Mouse (Mus musculus) liver, postnatal 0 days (tissue): ENCODE measurements at regions not wholly inside any gene's neighbourhood (a gene's known extent, or its start where the extent isn't known, plus 50 kb on each side); places are given as distances from the start of the nearest gene placed in this dataset.

Experiments used
- ATAC-seq: fragments of 200-750 bp; cut with Nextera tagmentation; 2 replicates; pipeline ENCODE4 v1.8.0; 2017; ENCODE audit warnings: mild to moderate bottlenecking, moderate library complexity
- DNase-seq: peaks from one replicate; pipeline ENCODE4 v3.0.0-alpha.2; 2016
- H3K27ac ChIP-seq: fragments of 300-500 bp; sonication (generic); 2 replicates; pipeline ENCODE4 v1.5.1; 2014; ENCODE audit warnings: antibody characterized with exemption, moderate library complexity, mild to moderate bottlenecking, low read depth
- H3K27me3 ChIP-seq: fragments of 300-500 bp; sonication (generic); 2 replicates; pipeline ENCODE4 v1.6.1; 2014; ENCODE audit warnings: low read length, control low read depth, mixed read lengths; ENCODE audit not compliant: insufficient read depth
- H3K36me3 ChIP-seq: fragments of 300-500 bp; sonication (generic); replicated peaks from 2 replicates; pipeline ENCODE4 v1.6.1; 2014; ENCODE audit warnings: mild to moderate bottlenecking, control low read depth, low read length, moderate library complexity, mixed read lengths; ENCODE audit not compliant: insufficient read depth
- H3K4me1 ChIP-seq: fragments of 300-500 bp; sonication (generic); 2 replicates; pipeline ENCODE4 v1.6.1; 2014; ENCODE audit warnings: antibody characterized with exemption, mild to moderate bottlenecking, control low read depth; ENCODE audit not compliant: insufficient read depth
- H3K4me2 ChIP-seq: fragments of 300-500 bp; sonication (generic); 2 replicates; pipeline ENCODE4 v1.6.1; 2014; ENCODE audit warnings: low read depth, mild to moderate bottlenecking, low read length, moderate library complexity, mixed read lengths
- H3K4me3 ChIP-seq: fragments of 300-500 bp; sonication (generic); 2 replicates; pipeline ENCODE4 v1.5.1; 2014; ENCODE audit warnings: low read depth, low read length
- H3K9ac ChIP-seq: fragments of 300-500 bp; sonication (generic); replicated peaks from 2 replicates; pipeline ENCODE4 v1.6.1; 2014; ENCODE audit warnings: mild to moderate bottlenecking, moderate library complexity
- H3K9me3 ChIP-seq: fragments of 300-500 bp; sonication (generic); 2 replicates; pipeline ENCODE4 v1.6.1; 2016; ENCODE audit warnings: mild to moderate bottlenecking, control low read depth, low read length, mixed read lengths
- CTCF ChIP-seq: sonication (generic); IDR thresholded peaks from 2 replicates; pipeline ENCODE4 v1.5.1; 2016; ENCODE audit warnings: antibody characterized with exemption, low read depth
- EP300 ChIP-seq: IDR thresholded peaks from 2 replicates; pipeline ENCODE4 v1.6.1; 2016; ENCODE audit warnings: antibody characterized with exemption, low read depth, mild to moderate bottlenecking
- WGBS: fragments of 180-500 bp; shearing (Covaris S2); extraction: QIAGEN DNeasy Blood & Tissue Kit; methylation state at CpG from one replicate; pipeline ENCODE4 v1.1.7; 2014; ENCODE audit not compliant: insufficient replicate concordance; 5-methylcytosine and 5-hydroxymethylcytosine counted together

DNA sequence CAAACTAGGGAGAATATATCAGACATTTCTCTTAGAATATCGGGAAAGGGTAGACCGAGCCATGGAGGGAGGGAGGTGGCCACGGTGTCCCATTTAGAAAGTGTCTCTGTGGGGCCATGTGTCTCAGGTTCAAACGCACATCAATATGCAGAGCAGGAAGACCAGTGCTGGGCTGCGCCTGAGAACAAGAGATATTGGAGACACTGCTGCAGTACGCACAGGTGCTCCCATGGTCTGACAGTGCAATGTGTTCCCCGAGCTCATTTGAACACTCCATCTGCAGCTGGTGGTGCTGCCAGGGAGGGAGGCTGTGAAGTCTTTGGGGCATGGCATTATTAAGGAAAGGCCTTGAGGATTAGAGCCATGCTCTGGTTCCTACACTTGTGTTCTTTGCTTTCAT, 60.6 kb upstream of the Irf2bp2 start:
- ATAC-seq (no peak), DNase-seq (no peak)
- no peaks in the 10 kb centered on the region for H3K36me3 ChIP-seq
- H3K27me3 ChIP-seq: no peaks in the 10 kb centered on the region
- H3K27ac ChIP-seq: no peak overlapping the region
- no peaks in the 10 kb centered on the region for H3K9me3 ChIP-seq
- H3K4me2 ChIP-seq: no peak overlapping the region
- TF ChIP-seq CTCF: no peak
- no peak for TF ChIP-seq EP300
- H3K9ac ChIP-seq: no peak overlapping the region
- peaks cover 6% of the 10 kb centered on the region for H3K4me1 ChIP-seq
- no peak overlapping the region for H3K4me3 ChIP-seq
- 79% methylated on average over 7 of the region's 7 CpGs for WGBS

DNA sequence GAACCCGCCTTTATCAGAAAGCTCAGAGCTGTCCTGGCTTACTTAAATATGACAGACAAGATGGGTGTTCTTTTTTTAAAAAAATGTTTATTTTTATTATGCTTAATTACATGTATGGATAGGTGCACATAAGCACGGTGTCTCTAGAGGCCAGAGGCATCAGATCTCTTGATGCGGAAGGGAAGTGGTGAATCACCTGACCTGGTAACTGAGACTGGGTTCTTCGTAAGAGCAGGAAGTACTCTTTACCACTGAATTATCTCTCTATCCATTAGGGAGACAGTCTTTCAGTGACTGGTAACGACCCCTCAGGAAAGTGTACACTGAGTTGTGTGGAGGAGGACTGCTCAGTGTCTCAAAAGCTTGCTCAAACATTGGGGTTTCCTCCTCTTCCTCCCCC, 58.4 kb upstream of the Irf2bp2 start:
- Histone ChIP-seq H3K4me3 (no peak overlapping the region), H3K27me3 (no peaks in the 10 kb centered on the region), H3K36me3 (no peaks in the 10 kb centered on the region), H3K4me1 (peaks cover 3% of the 10 kb centered on the region; the same call in 1 of the 2 replicates), H3K4me2 (no peak overlapping the region), H3K9ac (no peak overlapping the region), H3K27ac (no peak overlapping the region), H3K9me3 (no peaks in the 10 kb centered on the region)
- WGBS: 46% methylated on average over 5 of the region's 5 CpGs
- DNase-seq (no peak), ATAC-seq (no peak)
- TF ChIP-seq CTCF (no peak), EP300 (no peak)

DNA sequence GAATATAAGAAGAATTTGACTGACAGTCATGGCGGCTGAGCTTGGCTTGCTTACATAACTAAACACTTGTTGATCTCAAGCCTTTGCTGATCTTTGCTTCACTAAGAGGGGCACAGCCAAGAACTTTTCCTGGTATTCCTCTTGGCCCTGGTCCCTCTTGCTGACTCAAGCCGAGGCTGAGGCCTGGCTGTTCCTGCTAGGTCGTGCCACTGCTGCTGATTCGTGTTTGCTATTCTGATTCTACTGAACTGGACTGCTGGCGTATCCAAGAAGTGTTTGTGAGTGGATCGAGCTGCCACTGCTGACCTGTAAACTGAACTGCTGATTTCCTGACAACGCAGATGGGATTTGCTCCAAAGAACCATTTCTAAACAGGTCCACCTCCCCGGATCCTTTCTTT, 57.2 kb upstream of the Irf2bp2 start:
- no peak overlapping the region for H3K4me3 ChIP-seq
- DNase-seq (no peak), ATAC-seq (no peak)
- H3K9me3 ChIP-seq: no peaks in the 10 kb centered on the region
- no peak overlapping the region for H3K27ac ChIP-seq
- no peaks in the 10 kb centered on the region for H3K27me3 ChIP-seq
- H3K36me3 ChIP-seq: no peaks in the 10 kb centered on the region
- H3K9ac ChIP-seq: no peak overlapping the region
- WGBS: 82% methylated on average over 8 of the region's 8 CpGs
- TF ChIP-seq EP300 (no peak), CTCF (no peak)
- H3K4me2 ChIP-seq: no peak overlapping the region
- peaks cover 3% of the 10 kb centered on the region; the same call in 1 of the 2 replicates for H3K4me1 ChIP-seq

DNA sequence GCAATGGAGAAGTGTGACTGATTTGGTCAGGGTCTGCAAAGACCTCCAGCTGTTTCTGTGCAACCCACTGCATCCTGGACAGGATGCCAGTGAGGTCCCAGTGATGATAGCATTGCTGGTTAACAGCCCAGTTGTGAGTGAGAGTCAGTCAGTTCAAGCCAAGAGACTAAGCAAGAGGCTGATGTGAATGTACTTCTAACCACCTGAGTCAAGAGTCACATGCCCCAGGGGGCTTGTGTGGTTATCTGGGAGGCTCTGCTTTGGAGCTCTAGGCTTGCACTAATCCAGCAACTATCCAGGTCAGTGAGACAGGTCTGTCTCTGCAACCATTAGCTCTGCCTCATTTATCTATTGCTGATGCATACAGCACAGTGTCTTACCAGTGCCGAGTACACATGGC, 55.5 kb upstream of the Irf2bp2 start:
- no peaks in the 10 kb centered on the region for H3K9me3 ChIP-seq
- no peaks in the 10 kb centered on the region for H3K27me3 ChIP-seq
- TF ChIP-seq EP300: no peak
- no peak for TF ChIP-seq CTCF
- no peak overlapping the region for H3K4me2 ChIP-seq
- peaks cover 3% of the 10 kb centered on the region; the same call in 1 of the 2 replicates for H3K4me1 ChIP-seq
- no peak for ATAC-seq
- H3K4me3 ChIP-seq: no peak overlapping the region
- H3K36me3 ChIP-seq: no peaks in the 10 kb centered on the region
- H3K27ac ChIP-seq: no peak overlapping the region
- WGBS: 58% methylated on average over 1 of the region's 1 CpGs
- DNase-seq: no peak
- H3K9ac ChIP-seq: no peak overlapping the region

DNA sequence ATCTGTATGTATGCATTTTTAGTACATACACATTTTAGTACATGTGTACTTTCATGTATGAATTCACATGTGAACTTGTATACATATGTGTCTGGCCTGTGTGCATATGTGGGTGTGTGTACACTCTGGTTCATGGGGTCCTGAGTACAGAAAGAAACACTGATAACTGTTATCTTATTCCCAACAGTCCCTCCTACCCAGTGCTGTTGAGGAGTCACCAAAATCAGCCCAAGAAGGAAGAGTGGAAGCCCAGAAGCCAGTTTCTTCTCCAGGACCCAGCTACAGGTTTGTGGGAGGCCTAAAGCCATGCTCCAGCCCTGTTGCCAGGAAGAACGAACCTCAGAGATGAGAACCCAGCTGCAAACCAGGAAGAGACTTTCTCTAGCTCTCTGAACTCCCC, 53.6 kb upstream of the Irf2bp2 start:
- TF ChIP-seq CTCF (no peak), EP300 (no peak)

DNA sequence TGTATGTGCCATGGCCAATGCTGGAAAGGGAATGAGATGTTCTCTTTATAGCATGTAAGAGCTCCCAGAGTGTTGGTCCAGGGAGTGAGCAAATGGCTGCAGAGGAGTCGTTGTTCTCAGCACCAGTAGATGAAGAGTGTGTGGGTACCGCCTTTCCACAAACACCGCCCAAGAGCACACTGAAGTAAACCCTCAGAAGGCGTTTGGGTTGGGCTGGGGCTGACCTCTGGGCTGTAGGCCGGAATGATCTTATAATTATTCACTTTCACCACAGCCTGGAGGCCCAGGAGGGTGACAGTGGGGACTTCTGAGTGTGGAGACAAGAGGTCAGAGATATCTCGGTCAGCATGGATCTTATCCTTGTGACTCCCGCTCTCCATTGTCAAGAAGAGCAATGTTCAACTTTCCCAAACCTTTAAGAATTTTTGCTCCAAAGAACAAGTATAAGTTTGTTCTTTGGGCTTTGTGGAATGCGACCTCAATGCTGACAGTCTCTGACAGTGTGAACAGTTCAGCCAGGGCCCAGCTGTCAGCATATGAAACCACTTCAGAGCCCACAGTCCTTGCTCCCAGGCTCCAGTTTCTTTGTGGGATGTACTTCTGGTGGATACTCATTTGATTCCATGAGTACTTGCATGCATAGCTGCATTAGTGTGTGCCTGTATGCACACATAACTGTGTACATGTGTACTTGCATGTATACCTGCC, 53.0 kb upstream of the Irf2bp2 start:
- H3K27me3 ChIP-seq: no peaks in the 10 kb centered on the region
- H3K9me3 ChIP-seq: 0 out of 2 replicates have a peak, but pooled peaks cover 3% of the 10 kb centered on the region
- 71% methylated on average over 8 of the region's 8 CpGs for WGBS
- no peak overlapping the region for H3K27ac ChIP-seq
- ATAC-seq: no peak
- no peak overlapping the region for H3K4me3 ChIP-seq
- TF ChIP-seq EP300 (no peak), CTCF (no peak)
- DNase-seq: no peak
- H3K4me2 ChIP-seq: no peak overlapping the region
- peaks cover 3% of the 10 kb centered on the region; the same call in 1 of the 2 replicates for H3K4me1 ChIP-seq
- H3K36me3 ChIP-seq: no peaks in the 10 kb centered on the region
- no peak overlapping the region for H3K9ac ChIP-seq

More for the DNA sequence above, 53.6 kb upstream of the Irf2bp2 start:
- no peak overlapping the region for H3K4me2 ChIP-seq
- H3K27me3 ChIP-seq: no peaks in the 10 kb centered on the region
- DNase-seq (no peak), ATAC-seq (no peak)
- no peak overlapping the region for H3K4me3 ChIP-seq
- WGBS: 47% methylated on average over 1 of the region's 1 CpGs
- H3K9me3 ChIP-seq: 0 out of 2 replicates have a peak, but pooled peaks cover 1% of the 10 kb centered on the region
- peaks cover 3% of the 10 kb centered on the region; the same call in 1 of the 2 replicates for H3K4me1 ChIP-seq
- no peak overlapping the region for H3K27ac ChIP-seq
- no peak overlapping the region for H3K9ac ChIP-seq
- no peaks in the 10 kb centered on the region for H3K36me3 ChIP-seq
